Mouse (Mus musculus): ENCODE results near the gene Sema5b.

DNA sequence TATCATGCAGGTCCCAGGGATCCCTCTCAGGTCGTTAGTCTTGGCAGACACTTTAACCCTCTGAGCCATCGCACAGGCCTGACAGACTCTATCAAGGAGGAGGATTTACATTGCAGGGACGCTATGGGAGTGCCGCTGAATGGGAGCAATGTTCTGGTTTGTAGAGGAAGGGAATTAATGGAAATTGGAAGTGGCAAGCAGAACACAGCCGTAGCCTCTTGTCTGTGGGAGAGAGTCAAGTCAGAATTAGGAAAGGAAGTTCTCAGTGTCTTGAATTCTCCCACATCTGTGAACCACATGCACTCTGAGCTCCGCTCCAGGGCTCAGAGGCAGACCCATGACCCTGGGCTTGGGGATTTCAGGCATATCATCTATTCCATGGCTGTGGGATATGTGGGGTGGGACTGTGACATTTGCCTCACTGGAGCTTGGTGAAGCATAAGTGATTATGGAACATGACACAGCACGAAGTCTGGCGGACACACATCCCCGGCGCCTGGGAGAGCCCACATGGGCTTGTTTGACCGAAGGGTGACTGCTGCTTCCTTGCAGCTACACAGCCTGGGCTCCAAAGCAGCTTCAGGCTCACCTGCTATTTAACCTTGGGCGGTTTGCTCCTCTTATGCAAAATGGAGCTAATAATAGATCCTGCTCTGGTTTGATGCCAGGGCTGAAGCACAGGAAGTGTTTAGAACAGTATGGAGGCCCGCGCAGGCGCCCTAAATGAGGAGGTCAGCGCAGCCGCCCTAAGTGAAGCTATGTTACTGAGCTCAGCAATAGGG lies 140.6 kb downstream of the Sema5b start:
- no peak for TF ChIP-seq MAFK (IDR thresholded peaks at IDR 0.05; ENCODE audit: insufficient read depth, low read depth, low read length)
- no peak for TF ChIP-seq ZNF384 (IDR thresholded peaks at IDR 0.05; ENCODE audit: low read depth, low read length)
- no peak for TF ChIP-seq HCFC1 (IDR thresholded peaks at IDR 0.05; ENCODE audit: borderline replicate concordance, insufficient read depth, low read length)

All from ES-E14 (cell line).